Mouse (Mus musculus): ENCODE measurements around the gene Tdp1. TPM values are rescaled to one million over a fixed set of nuclear protein-coding genes. Genes with fewer than 3 reads are reported as not detected.

The Tdp1 gene
- total RNA-seq (2021) = 10 to 100 TPM; 24.6 to 25.0 TPM

DNA sequence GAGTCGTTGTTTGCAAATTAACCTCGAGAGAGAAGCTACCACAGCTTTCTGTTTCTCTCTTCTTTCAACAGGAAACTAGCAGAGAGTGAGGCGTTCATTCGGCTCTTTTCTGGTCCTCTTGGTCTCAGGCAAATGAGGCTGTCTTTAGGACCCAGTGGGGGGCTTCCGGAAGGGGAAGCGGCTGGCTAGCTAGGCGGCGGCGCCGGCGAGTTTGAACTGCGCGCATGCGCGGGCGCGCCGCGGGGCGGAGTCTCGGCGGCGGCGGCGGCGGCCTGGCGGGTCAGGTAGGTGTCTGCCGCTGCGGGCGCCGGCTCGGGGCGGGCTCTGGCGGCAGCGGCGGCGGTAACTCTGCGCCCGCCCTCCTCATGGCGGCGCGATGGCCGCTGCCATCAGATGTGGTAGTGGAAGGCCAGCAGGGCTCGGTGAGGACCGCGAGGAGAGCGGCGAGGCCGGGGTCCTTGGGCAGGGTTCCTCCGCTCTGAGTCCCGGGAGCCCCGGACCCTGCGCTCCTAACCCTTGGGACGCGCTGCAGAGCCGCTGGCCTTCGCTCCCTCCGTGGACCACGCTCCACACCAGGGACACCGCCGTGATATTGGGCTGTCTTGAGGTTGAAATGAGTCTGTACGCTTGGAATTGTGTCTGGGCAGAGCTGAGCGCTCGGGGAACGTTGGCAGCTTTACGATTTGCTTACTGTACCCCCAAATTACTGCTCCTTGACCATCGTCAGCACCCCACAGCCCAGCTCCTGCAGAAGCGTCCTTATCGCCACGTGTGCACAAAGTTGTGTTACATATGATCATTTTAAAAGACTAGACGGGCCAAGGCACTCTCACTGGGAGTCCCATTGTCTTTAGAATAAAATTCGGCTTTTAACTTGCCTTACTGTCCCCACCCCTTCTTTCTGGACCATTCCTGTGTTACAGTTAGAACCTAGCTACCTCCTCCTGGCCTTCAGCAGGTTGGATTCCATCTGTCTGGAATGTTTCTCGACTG lies at the start of gene Tdp1, which contains the start of gene Efcab11:
Gene Tdp1, plus strand, starts transcription at position 249 of the 993 bp plus-strand sequence.
Gene Efcab11, minus strand, starts transcription at position 171 of the 993 bp plus-strand sequence.
- intact Hi-C loops (cut with DNase I) = no loop called here
- DNase-seq (ENCODE audit: low spot score in 2 of 2) = peak; percentile 91 to 95

DNA sequence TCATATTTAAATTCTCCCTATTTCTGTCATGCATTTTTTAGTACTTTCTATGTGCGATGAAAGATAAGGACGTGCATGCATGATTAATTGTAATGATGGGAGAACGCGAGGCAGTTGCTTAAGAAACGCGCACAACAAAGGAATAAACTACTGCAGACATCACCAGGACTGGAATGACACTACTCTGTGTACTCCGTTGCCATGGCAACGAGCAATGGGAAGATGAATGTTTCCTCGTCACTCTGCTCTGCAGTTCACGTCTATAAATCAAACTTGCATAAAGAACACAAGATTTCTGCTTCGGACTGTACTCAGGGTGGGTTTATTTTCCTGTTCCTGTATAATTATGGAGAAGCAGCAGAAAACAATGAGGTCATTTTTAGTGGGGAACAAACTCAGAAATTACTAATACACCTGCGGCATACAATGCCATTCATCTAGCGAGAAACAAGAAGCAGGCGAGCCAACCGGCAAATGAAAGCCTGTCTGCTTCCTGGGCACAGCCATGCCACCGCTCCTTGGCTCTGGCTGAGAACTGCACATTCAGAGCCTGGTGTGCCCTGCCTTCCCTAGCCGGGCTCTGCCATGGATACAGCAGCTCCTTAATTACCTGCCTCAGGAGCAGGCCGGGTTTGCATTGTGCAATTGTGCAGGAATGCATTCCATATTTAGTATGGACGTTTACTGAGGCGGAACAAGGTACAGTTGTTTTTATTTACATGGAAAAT lies 47.7 kb upstream of the Tdp1 start:
- intact Hi-C loops (cut with DNase I) = loop anchor here (5.0 kb wide), 3 partner anchors 274 to 739 kb away; partner anchors contain the start of gene Foxn3
- DNase-seq (ENCODE audit: low spot score in 2 of 2) = peak; percentile 71

DNA sequence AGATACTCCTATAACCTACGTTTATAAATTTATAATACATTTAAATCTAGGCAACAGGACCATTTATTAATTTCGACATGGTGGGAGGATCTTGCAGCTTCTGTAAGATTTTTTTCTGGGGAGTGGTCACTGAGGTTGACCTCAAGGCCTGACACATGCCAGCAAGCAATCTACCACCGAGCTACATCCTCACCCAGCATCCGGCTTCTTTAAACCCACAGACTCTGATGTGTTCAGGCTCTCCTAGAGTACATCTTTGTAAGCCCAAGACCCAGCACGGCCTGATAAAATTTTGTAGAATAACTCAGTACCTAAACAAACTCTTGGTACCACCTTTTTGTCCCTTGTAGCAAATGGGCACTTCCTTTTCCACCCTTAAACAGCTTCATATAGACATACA lies 46.8 kb upstream of the Tdp1 start:
- intact Hi-C loops (cut with DNase I) = loop anchor here (5.0 kb wide), 3 partner anchors 275 to 740 kb away; partner anchors contain the start of gene Foxn3
- no peak for DNase-seq (ENCODE audit: low spot score in 2 of 2)

- intact Hi-C loops (cut with DNase I) = loop anchor here (5.0 kb wide), 3 partner anchors 276 to 741 kb away; partner anchors contain the start of gene Foxn3
- DNase-seq (ENCODE audit: low spot score in 2 of 2) = no peak
These were observed 46.2 kb upstream of the Tdp1 start for GRCm38 (mm10) chr12:99838109-99838508.

DNA sequence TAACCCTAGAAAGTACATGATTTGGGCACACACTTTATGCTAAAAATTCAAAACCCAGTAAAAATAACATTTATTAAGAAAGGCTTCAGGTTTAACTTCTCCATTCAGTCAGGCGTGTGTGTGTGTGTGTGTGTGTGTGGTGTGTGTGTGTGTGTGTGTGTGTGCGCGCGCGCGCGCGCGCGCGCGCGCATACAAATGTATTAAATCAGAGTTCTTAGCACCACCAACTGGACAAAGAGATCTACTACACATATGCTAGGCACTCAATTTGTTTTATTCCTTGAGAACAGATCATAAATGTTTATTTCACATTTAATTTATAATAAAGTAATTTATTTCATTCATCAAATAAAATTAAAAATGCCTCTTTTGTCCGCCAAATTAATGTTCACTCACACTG lies 45.6 kb upstream of the Tdp1 start:
- intact Hi-C loops (cut with DNase I) = loop anchor here (5.0 kb wide), 3 partner anchors 276 to 741 kb away; partner anchors contain the start of gene Foxn3
- peak; percentile 30 to 56 for DNase-seq (ENCODE audit: low spot score in 2 of 2)

- intact Hi-C loops (cut with DNase I) = no loop called here
- no peak for DNase-seq (ENCODE audit: low spot score in 2 of 2)
These were observed 39.4 kb upstream of the Tdp1 start for GRCm38 (mm10) chr12:99844951-99845350.

- intact Hi-C loops (cut with DNase I) = no loop called here
- DNase-seq (ENCODE audit: low spot score in 2 of 2) = no peak
These were observed 34.3 kb upstream of the Tdp1 start for GRCm38 (mm10) chr12:99849996-99850395.

- intact Hi-C loops (cut with DNase I) = no loop called here
- no peak for DNase-seq (ENCODE audit: low spot score in 2 of 2)
These were observed 30.7 kb upstream of the Tdp1 start for GRCm38 (mm10) chr12:99853323-99854258.

GRCm38 (mm10) chr12:99856011-99856410 lies 28.3 kb upstream of the Tdp1 start:
- DNase-seq (ENCODE audit: low spot score in 2 of 2) = no peak
- intact Hi-C loops (cut with DNase I) = no loop called here

GRCm38 (mm10) chr12:99858664-99859063 lies 25.7 kb upstream of the Tdp1 start:
- no peak for DNase-seq (ENCODE audit: low spot score in 2 of 2)
- intact Hi-C loops (cut with DNase I) = no loop called here

DNA sequence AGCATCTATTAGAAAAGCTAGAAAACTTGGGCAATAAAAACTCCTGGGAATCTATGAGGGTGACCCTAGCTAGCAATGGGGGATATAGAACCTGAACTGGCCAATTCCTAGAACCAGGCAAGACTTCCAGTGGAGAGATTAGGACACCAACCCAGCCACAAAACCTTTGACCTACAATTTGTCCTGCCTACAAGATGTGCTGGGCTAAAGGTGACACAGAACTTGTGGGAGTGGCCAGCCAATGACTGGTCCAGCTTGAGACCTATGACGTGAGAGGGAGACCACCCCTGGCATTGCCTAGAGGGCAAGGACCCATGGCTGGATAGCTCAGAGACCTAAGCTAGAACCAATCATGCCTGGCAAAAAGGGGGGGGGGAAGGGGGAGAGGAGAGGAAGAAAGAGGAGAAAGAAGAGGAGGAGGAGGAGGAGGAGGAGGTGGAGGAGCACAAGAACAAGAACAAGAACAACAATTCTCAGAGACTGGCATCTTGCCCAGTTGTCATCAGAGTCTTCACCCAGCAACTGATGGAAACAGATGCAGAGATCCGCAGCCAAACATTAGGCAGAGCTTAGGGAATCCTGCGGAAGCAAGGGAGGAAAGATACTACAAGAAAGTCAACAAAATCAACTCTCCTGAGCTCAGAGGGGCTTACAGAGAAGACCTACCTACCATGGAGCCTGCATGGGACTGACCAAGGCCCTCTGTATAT lies 24.8 kb upstream of the Tdp1 start:
- DNase-seq (ENCODE audit: low spot score in 2 of 2) = no peak
- intact Hi-C loops (cut with DNase I) = no loop called here

GRCm38 (mm10) chr12:99860981-99861380 lies 23.3 kb upstream of the Tdp1 start:
- intact Hi-C loops (cut with DNase I) = no loop called here
- peak; percentile 10 to 28 for DNase-seq (ENCODE audit: low spot score in 2 of 2)

DNA sequence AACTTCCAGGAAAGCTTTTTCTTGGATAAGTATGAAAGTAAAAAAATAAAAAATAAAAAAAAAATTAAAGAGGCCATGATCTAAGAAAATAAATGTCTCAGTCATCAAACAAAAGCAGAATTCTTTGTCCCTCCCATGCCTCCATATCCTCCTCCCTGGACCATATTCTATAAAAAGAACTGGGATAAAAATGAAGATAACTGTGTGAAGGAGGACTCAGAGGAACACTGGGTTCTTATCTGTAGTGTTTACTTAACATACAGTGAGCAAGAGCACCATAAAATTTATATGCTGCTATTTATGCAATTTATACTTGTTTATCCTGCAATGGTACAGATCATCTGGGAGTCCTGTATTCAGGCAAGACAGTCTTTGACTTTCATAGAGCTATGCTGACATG lies 19.7 kb upstream of the Tdp1 start:
- intact Hi-C loops (cut with DNase I) = no loop called here
- DNase-seq (ENCODE audit: low spot score in 2 of 2) = no peak

GRCm38 (mm10) chr12:99868821-99869220 lies 15.5 kb upstream of the Tdp1 start:
- no peak for DNase-seq (ENCODE audit: low spot score in 2 of 2)
- intact Hi-C loops (cut with DNase I) = no loop called here

- DNase-seq (ENCODE audit: low spot score in 2 of 2) = no peak
- intact Hi-C loops (cut with DNase I) = no loop called here
These were observed 10.9 kb upstream of the Tdp1 start for GRCm38 (mm10) chr12:99873443-99873842.

DNA sequence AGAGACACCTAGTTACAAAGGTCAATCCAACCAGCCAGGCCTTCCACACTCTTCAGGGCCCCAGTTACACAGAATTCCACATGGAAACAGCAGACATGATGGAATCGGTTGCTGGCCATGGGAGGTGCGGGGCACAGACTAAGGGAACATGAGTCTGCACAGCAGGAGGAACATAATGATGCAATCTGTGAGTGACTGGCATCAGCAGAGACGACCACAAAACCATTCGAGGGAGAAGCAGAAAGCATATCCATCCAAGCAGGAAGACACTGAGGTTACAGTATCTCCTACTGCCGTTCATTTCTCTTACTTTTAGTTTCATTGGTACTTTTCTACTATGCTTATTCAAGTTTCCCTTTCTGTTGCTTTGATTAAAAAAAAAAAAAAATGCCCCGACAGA lies 9.7 kb upstream of the Tdp1 start:
- intact Hi-C loops (cut with DNase I) = no loop called here
- DNase-seq (ENCODE audit: low spot score in 2 of 2) = no peak

GRCm38 (mm10) chr12:99883000-99883712 lies 1.2 kb upstream of the Tdp1 start:
- DNase-seq (ENCODE audit: low spot score in 2 of 2) = peak; percentile 83 to 91
- intact Hi-C loops (cut with DNase I) = no loop called here

- intact Hi-C loops (cut with DNase I) = no loop called here
- DNase-seq (ENCODE audit: low spot score in 2 of 2) = no peak
These were observed 608 bp upstream of the Tdp1 start for GRCm38 (mm10) chr12:99883713-99884105.

All from left cerebral cortex, postnatal 25 days (tissue).